Mouse (Mus musculus): ENCODE results near the gene Uvrag. TPM values are rescaled to one million over a fixed set of nuclear protein-coding genes. Genes with fewer than 3 reads are reported as not detected.

Uvrag gene
- polyA plus RNA-seq, 1 experiment from 2014 or later, result 25.8 TPM

GRCm38 (mm10) chr7:98867794-98868150 lies 273.2 kb downstream of the Uvrag start:
- Histone ChIP-seq H3K27me3 (replicated peaks; ENCODE audit: control insufficient read depth, insufficient read depth, low read length) (no peaks in the 10 kb centered on the region), H3K4me3 (ENCODE audit: low read depth, low read length) (no peak overlapping the region), H3K4me2 (ENCODE audit: low read length) (no peak overlapping the region), H3K9me3 (ENCODE audit: control insufficient read depth, low read length) (no peaks in the 10 kb centered on the region), H3K27ac (ENCODE audit: low read depth) (no peak overlapping the region), H3K4me1 (replicated peaks; ENCODE audit: control insufficient read depth, insufficient read depth, low read length) (peaks cover 34% of the 10 kb centered on the region), H3K9ac (ENCODE audit: low read length) (no peak overlapping the region), H3K36me3 (ENCODE audit: control insufficient read depth, insufficient read depth, low read length) (no peaks in the 10 kb centered on the region)
- WGBS, result 83% methylated on average over 2 of the region's 2 CpGs
- ATAC-seq (replicated peaks; ENCODE audit: low FRiP score, low TSS enrichment, low read depth), result no peak
- no peak for DNase-seq (ENCODE audit: low spot score)

GRCm38 (mm10) chr7:98867053-98867793 lies 273.7 kb downstream of the Uvrag start:
- Histone ChIP-seq H3K4me1 (replicated peaks; ENCODE audit: control insufficient read depth, insufficient read depth, low read length) (peaks cover 34% of the 10 kb centered on the region), H3K4me2 (ENCODE audit: low read length) (no peak overlapping the region), H3K9ac (ENCODE audit: low read length) (no peak overlapping the region), H3K27ac (ENCODE audit: low read depth) (no peak overlapping the region), H3K27me3 (replicated peaks; ENCODE audit: control insufficient read depth, insufficient read depth, low read length) (no peaks in the 10 kb centered on the region), H3K9me3 (ENCODE audit: control insufficient read depth, low read length) (no peaks in the 10 kb centered on the region), H3K36me3 (ENCODE audit: control insufficient read depth, insufficient read depth, low read length) (no peaks in the 10 kb centered on the region), H3K4me3 (ENCODE audit: low read depth, low read length) (no peak overlapping the region)
- WGBS, result 9% methylated on average over 12 of the region's 12 CpGs
- DNase-seq (ENCODE audit: low spot score) (no peak), ATAC-seq (replicated peaks; ENCODE audit: low FRiP score, low TSS enrichment, low read depth) (no peak)

DNA sequence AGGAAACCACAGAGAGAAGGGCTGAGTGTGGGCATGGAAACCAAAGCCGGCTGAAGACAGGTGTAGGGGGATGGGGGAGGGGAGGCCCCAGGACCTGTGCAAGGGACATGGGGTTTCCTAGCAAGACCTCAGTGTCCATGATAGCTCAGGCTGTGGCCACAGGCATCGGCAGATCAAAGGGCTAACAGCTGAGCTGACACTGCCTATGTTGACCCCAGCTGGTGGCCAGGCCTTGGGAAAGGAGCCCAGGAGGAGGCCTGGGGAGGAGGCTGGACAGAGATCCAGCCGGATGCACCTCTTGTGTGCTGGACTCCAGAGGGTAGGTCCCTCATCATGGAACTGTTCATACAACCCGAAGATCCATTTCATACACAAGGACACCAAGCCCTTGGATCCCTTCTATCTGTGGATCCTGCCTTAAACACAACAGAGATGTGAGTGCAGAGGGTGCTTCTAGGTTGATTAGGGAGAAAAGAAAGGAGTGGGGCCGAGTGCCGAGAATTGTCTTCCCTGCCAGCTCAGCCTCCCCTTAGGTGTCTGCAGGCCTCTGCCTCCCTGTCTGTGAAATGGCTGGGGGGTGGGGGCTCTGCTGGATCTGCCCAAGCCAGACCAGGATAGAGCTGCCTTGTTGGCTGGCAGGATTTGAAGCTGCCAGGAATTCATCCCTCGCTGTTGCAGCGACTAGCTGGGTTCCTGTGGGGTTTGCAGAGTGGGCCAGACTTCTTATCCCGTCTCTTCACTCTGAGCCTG lies 276.8 kb downstream of the Uvrag start:
- no peak for ATAC-seq (replicated peaks; ENCODE audit: low FRiP score, low TSS enrichment, low read depth)
- Histone ChIP-seq H3K4me3 (ENCODE audit: low read depth, low read length) (no peak overlapping the region), H3K27ac (ENCODE audit: low read depth) (no peak overlapping the region), H3K4me1 (replicated peaks; ENCODE audit: control insufficient read depth, insufficient read depth, low read length) (peaks cover 20% of the 10 kb centered on the region), H3K27me3 (replicated peaks; ENCODE audit: control insufficient read depth, insufficient read depth, low read length) (no peaks in the 10 kb centered on the region), H3K9ac (ENCODE audit: low read length) (no peak overlapping the region), H3K4me2 (ENCODE audit: low read length) (no peak overlapping the region), H3K9me3 (ENCODE audit: control insufficient read depth, low read length) (no peaks in the 10 kb centered on the region), H3K36me3 (ENCODE audit: control insufficient read depth, insufficient read depth, low read length) (no peaks in the 10 kb centered on the region)
- WGBS, result 55% methylated on average over 9 of the region's 9 CpGs
- DNase-seq (ENCODE audit: low spot score), result no peak

DNA sequence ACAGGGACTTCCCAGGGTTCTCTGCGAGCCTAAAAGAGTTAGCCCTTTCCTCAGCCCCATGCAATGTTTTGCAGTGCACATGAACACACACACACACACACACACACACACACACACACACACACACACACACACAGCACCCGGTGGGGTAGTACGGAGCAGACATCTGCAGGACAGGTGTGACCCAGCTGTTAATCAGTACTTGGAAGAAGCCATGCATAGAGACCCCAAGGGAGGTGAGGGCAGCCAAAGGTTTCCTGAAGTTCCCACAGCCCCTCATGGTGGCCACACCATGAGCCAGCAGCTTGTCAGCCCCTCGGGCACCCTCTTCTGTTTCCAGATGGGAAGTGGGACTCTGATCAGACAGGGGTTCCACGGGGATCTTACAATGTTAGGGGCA lies 277.9 kb downstream of the Uvrag start:
- H3K27me3 ChIP-seq (replicated peaks; ENCODE audit: control insufficient read depth, insufficient read depth, low read length), result no peaks in the 10 kb centered on the region
- no peak overlapping the region for H3K4me2 ChIP-seq (ENCODE audit: low read length)
- no peak overlapping the region for H3K27ac ChIP-seq (ENCODE audit: low read depth)
- 75% methylated on average over 5 of the region's 5 CpGs for WGBS
- H3K4me1 ChIP-seq (replicated peaks; ENCODE audit: control insufficient read depth, insufficient read depth, low read length), result peaks cover 20% of the 10 kb centered on the region
- ATAC-seq (replicated peaks; ENCODE audit: low FRiP score, low TSS enrichment, low read depth) (no peak), DNase-seq (ENCODE audit: low spot score) (no peak)
- H3K36me3 ChIP-seq (ENCODE audit: control insufficient read depth, insufficient read depth, low read length), result no peaks in the 10 kb centered on the region
- H3K9ac ChIP-seq (ENCODE audit: low read length), result no peak overlapping the region
- no peaks in the 10 kb centered on the region for H3K9me3 ChIP-seq (ENCODE audit: control insufficient read depth, low read length)
- no peak overlapping the region for H3K4me3 ChIP-seq (ENCODE audit: low read depth, low read length)

GRCm38 (mm10) chr7:98861002-98861401 lies 279.9 kb downstream of the Uvrag start:
- H3K9ac ChIP-seq (ENCODE audit: low read length), result no peak overlapping the region
- DNase-seq (ENCODE audit: low spot score) (no peak), ATAC-seq (replicated peaks; ENCODE audit: low FRiP score, low TSS enrichment, low read depth) (no peak)
- H3K9me3 ChIP-seq (ENCODE audit: control insufficient read depth, low read length), result no peaks in the 10 kb centered on the region
- peaks cover 5% of the 10 kb centered on the region; the same call in 1 of the 2 replicates for H3K4me1 ChIP-seq (replicated peaks; ENCODE audit: control insufficient read depth, insufficient read depth, low read length)
- no peak overlapping the region for H3K4me2 ChIP-seq (ENCODE audit: low read length)
- no peaks in the 10 kb centered on the region for H3K27me3 ChIP-seq (replicated peaks; ENCODE audit: control insufficient read depth, insufficient read depth, low read length)
- WGBS, result 24% methylated on average over 2 of the region's 2 CpGs
- no peak overlapping the region for H3K27ac ChIP-seq (ENCODE audit: low read depth)
- H3K36me3 ChIP-seq (ENCODE audit: control insufficient read depth, insufficient read depth, low read length), result no peaks in the 10 kb centered on the region
- H3K4me3 ChIP-seq (ENCODE audit: low read depth, low read length), result no peak overlapping the region

- Histone ChIP-seq H3K9me3 (ENCODE audit: control insufficient read depth, low read length) (no peaks in the 10 kb centered on the region), H3K27me3 (replicated peaks; ENCODE audit: control insufficient read depth, insufficient read depth, low read length) (no peaks in the 10 kb centered on the region), H3K4me3 (ENCODE audit: low read depth, low read length) (no peak overlapping the region), H3K4me2 (ENCODE audit: low read length) (no peak overlapping the region), H3K4me1 (replicated peaks; ENCODE audit: control insufficient read depth, insufficient read depth, low read length) (peaks cover 6% of the 10 kb centered on the region; the same call in 1 of the 2 replicates), H3K9ac (ENCODE audit: low read length) (no peak overlapping the region), H3K27ac (ENCODE audit: low read depth) (0 out of 2 replicates have a peak overlapping the region, but pooled peaks have one; percentile 22), H3K36me3 (ENCODE audit: control insufficient read depth, insufficient read depth, low read length) (no peaks in the 10 kb centered on the region)
- ATAC-seq (replicated peaks; ENCODE audit: low FRiP score, low TSS enrichment, low read depth), result no peak
- no peak for DNase-seq (ENCODE audit: low spot score)
- 45% methylated on average over 3 of the region's 3 CpGs for WGBS
Measured at GRCm38 (mm10) chr7:98857094-98857493, 283.8 kb downstream of the Uvrag start.

DNA sequence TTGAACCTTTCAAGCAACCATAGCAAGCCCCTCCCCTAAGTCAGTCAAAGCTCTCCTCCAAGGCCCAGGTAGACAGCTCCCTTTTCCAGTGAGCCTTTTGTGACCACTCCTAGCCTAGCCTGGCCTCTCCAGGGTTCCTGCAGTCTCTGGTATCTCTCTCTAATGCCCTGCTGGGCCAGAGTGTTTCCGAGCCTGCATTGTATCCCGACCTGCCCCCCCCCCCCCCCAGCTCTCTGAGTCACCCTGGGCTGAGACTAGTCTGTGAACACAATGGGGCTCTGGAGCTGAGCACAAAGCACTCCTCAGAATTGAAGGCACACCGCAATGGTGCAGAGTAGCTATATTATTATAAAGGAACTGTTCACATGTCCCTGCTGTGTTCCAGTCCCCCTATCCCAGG lies 284.8 kb downstream of the Uvrag start:
- no peaks in the 10 kb centered on the region for H3K9me3 ChIP-seq (ENCODE audit: control insufficient read depth, low read length)
- no peak overlapping the region for H3K27ac ChIP-seq (ENCODE audit: low read depth)
- no peak overlapping the region for H3K4me2 ChIP-seq (ENCODE audit: low read length)
- H3K9ac ChIP-seq (ENCODE audit: low read length), result no peak overlapping the region
- H3K36me3 ChIP-seq (ENCODE audit: control insufficient read depth, insufficient read depth, low read length), result no peaks in the 10 kb centered on the region
- DNase-seq (ENCODE audit: low spot score) (no peak), ATAC-seq (replicated peaks; ENCODE audit: low FRiP score, low TSS enrichment, low read depth) (no peak)
- no peaks in the 10 kb centered on the region for H3K27me3 ChIP-seq (replicated peaks; ENCODE audit: control insufficient read depth, insufficient read depth, low read length)
- H3K4me3 ChIP-seq (ENCODE audit: low read depth, low read length), result no peak overlapping the region
- 37% methylated on average over 3 of the region's 3 CpGs for WGBS
- H3K4me1 ChIP-seq (replicated peaks; ENCODE audit: control insufficient read depth, insufficient read depth, low read length), result peaks cover 14% of the 10 kb centered on the region; the same call in 1 of the 2 replicates

DNA sequence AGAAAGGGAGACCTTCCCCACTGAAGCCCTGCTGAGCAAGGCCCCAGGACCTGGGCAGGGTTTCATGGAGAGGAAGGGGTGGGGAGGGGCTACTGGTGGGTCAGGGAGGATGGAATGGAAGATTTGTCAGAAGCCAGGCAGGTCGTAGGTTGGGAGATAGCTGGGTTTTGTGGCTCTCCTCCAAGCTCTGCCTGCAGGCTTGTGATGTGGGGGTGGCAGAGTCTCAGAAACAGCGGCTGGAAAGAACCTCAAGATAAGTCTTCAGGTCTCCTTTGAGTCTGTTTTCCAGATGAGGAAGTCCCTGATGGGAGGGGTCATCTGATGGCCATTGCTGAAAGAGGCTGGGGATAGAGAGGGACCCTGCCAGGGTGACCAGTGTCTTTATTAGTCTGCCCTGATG lies 285.6 kb downstream of the Uvrag start:
- 51% methylated on average over 2 of the region's 2 CpGs for WGBS
- ATAC-seq (replicated peaks; ENCODE audit: low FRiP score, low TSS enrichment, low read depth) (no peak), DNase-seq (ENCODE audit: low spot score) (no peak)
- Histone ChIP-seq H3K9me3 (ENCODE audit: control insufficient read depth, low read length) (no peaks in the 10 kb centered on the region), H3K27ac (ENCODE audit: low read depth) (no peak overlapping the region), H3K36me3 (ENCODE audit: control insufficient read depth, insufficient read depth, low read length) (no peaks in the 10 kb centered on the region), H3K4me2 (ENCODE audit: low read length) (no peak overlapping the region), H3K9ac (ENCODE audit: low read length) (no peak overlapping the region), H3K27me3 (replicated peaks; ENCODE audit: control insufficient read depth, insufficient read depth, low read length) (no peaks in the 10 kb centered on the region), H3K4me1 (replicated peaks; ENCODE audit: control insufficient read depth, insufficient read depth, low read length) (peaks cover 13% of the 10 kb centered on the region; the same call in 1 of the 2 replicates), H3K4me3 (ENCODE audit: low read depth, low read length) (no peak overlapping the region)

Measured in intestine, embryonic 14.5 days (tissue).